Mouse (Mus musculus) adrenal gland, adult 18-20 months (tissue): Measurements from ENCODE around the gene Cbr4. TPM values are rescaled to one million over a fixed set of nuclear protein-coding genes. Genes with fewer than 3 reads are reported as not detected.

ENCODE experiments used
- DNase-seq, 2 experiments: peaks; one replicate each; pipeline ENCODE4 v3.0.0; 2021 to 2022; ENCODE audit warnings: low spot score in 2 of 2
- total RNA-seq, 2 experiments: library from RNA; stranded (reverse); gene quantifications; 1 replicate in 1 of 2; 2 replicates in 1 of 2; pipeline ENCODE4 v1.2.3; 2021

Gene Cbr4
- total RNA-seq, 2 experiments from 2014 or later, result 41.4 to 61.9 TPM

- DNase-seq, result no peak
These were observed 508 bp upstream of the Cbr4 start for GRCm38 (mm10) chr8:61486923-61487529.

GRCm38 (mm10) chr8:61488631-61489030 lies 1.1 kb downstream of the Cbr4 start:
- DNase-seq, result no peak

- no peak for DNase-seq
These were observed 9.6 kb downstream of the Cbr4 start for GRCm38 (mm10) chr8:61497110-61497509.

GRCm38 (mm10) chr8:61499035-61499434 lies 11.5 kb downstream of the Cbr4 start:
- DNase-seq, result no peak

- no peak for DNase-seq
These were observed 13.4 kb downstream of the Cbr4 start for GRCm38 (mm10) chr8:61500914-61501313.

GRCm38 (mm10) chr8:61502277-61502676 lies 14.7 kb downstream of the Cbr4 start:
- DNase-seq, result no peak

- no peak for DNase-seq
These were observed 27.8 kb downstream of the Cbr4 start for GRCm38 (mm10) chr8:61515110-61515930.

GRCm38 (mm10) chr8:61515931-61516744 lies 28.6 kb downstream of the Cbr4 start:
- DNase-seq, result peak; percentile 60 to 75

GRCm38 (mm10) chr8:61516745-61517501 lies 29.4 kb downstream of the Cbr4 start:
- DNase-seq, result no peak

- DNase-seq, result no peak
These were observed 30.1 kb downstream of the Cbr4 start for GRCm38 (mm10) chr8:61517502-61518185.

GRCm38 (mm10) chr8:61522132-61522531 lies 34.6 kb downstream of the Cbr4 start:
- peak in 1 of 2 experiments; percentile 30 for DNase-seq

- DNase-seq, result no peak
These were observed 39.5 kb downstream of the Cbr4 start for GRCm38 (mm10) chr8:61527037-61527436.

GRCm38 (mm10) chr8:61528197-61528596 lies 40.7 kb downstream of the Cbr4 start:
- no peak for DNase-seq

- no peak for DNase-seq
These were observed 41.1 kb downstream of the Cbr4 start for GRCm38 (mm10) chr8:61528642-61529041.

- DNase-seq, result no peak
These were observed 44.6 kb downstream of the Cbr4 start for GRCm38 (mm10) chr8:61531944-61532795.

- DNase-seq, result no peak
These were observed 45.3 kb downstream of the Cbr4 start for GRCm38 (mm10) chr8:61532831-61533230.

- DNase-seq, result no peak
These were observed 45.9 kb downstream of the Cbr4 start for GRCm38 (mm10) chr8:61533356-61533926.

GRCm38 (mm10) chr8:61535472-61535871 lies 47.9 kb downstream of the Cbr4 start:
- DNase-seq, result no peak

GRCm38 (mm10) chr8:61537471-61537870 lies 49.9 kb downstream of the Cbr4 start:
- no peak for DNase-seq
